Mouse (Mus musculus): ENCODE data around the gene Olfr1043. TPM values are rescaled to one million over a fixed set of nuclear protein-coding genes. Genes with fewer than 3 reads are reported as not detected.

Gene Olfr1043
- polyA plus RNA-seq (2014; fragmentation: Illumina TruSeq; extraction: RNeasy Lipid Tissue Mini Kit (QIAGEN cat#74804); ENCODE audit: low read depth, low replicate concordance) = not detected

GRCm38 (mm10) chr2:86167422-86167821 is at the start of gene Olfr1043:
Olfr1043 (minus strand) TSS chr2:86167522.

GRCm38 (mm10) chr2:86202909-86203308 is 35.6 kb upstream of the Olfr1043 start, which contains the start of gene Olfr1045:
Olfr1045 (minus strand) TSS chr2:86203009.

GRCm38 (mm10) chr2:86185583-86185982 is 18.3 kb upstream of the Olfr1043 start, which contains the start of gene Olfr52:
Olfr52 (minus strand) TSS chr2:86185683.

GRCm38 (mm10) chr2:86177720-86178119 is 10.4 kb upstream of the Olfr1043 start, which contains the start of gene Olfr1044:
Olfr1044 (minus strand) TSS chr2:86177820.

GRCm38 (mm10) chr2:86161738-86162137 is 5.6 kb downstream of the Olfr1043 start, which contains the start of gene Olfr1042:
Olfr1042 (minus strand) TSS chr2:86161838.

GRCm38 (mm10) chr2:86146632-86147031 is 20.7 kb downstream of the Olfr1043 start, which contains the start of gene Olfr1040:
Olfr1040 (minus strand) TSS chr2:86146732.

GRCm38 (mm10) chr2:86135828-86136227 is 31.5 kb downstream of the Olfr1043 start, which contains the start of gene Olfr1039:
Olfr1039 (minus strand) TSS chr2:86135928.

Other genes with a start within 250 kb of the Olfr1043 start
- not detected for gene Olfr1026, start 246.0 kb downstream of the Olfr1043 start, polyA plus RNA-seq (2014; fragmentation: Illumina TruSeq; extraction: RNeasy Lipid Tissue Mini Kit (QIAGEN cat#74804); ENCODE audit: low read depth, low replicate concordance)
- gene Olfr1028, start 217.1 kb downstream of the Olfr1043 start, polyA plus RNA-seq (2014; fragmentation: Illumina TruSeq; extraction: RNeasy Lipid Tissue Mini Kit (QIAGEN cat#74804); ENCODE audit: low read depth, low replicate concordance) = not detected
- gene Olfr1029, start 193.6 kb downstream of the Olfr1043 start, polyA plus RNA-seq (2014; fragmentation: Illumina TruSeq; extraction: RNeasy Lipid Tissue Mini Kit (QIAGEN cat#74804); ENCODE audit: low read depth, low replicate concordance) = not detected
- not detected for gene Olfr1030, start 188.2 kb downstream of the Olfr1043 start, polyA plus RNA-seq (2014; fragmentation: Illumina TruSeq; extraction: RNeasy Lipid Tissue Mini Kit (QIAGEN cat#74804); ENCODE audit: low read depth, low replicate concordance)
- not detected for gene Olfr1031, start 177.2 kb downstream of the Olfr1043 start, polyA plus RNA-seq (2014; fragmentation: Illumina TruSeq; extraction: RNeasy Lipid Tissue Mini Kit (QIAGEN cat#74804); ENCODE audit: low read depth, low replicate concordance)
- gene Olfr1032, start 162.0 kb downstream of the Olfr1043 start, polyA plus RNA-seq (2014; fragmentation: Illumina TruSeq; extraction: RNeasy Lipid Tissue Mini Kit (QIAGEN cat#74804); ENCODE audit: low read depth, low replicate concordance) = not detected
- 4.3 TPM for gene Olfr1033, start 146.9 kb downstream of the Olfr1043 start, polyA plus RNA-seq (2014; fragmentation: Illumina TruSeq; extraction: RNeasy Lipid Tissue Mini Kit (QIAGEN cat#74804); ENCODE audit: low read depth, low replicate concordance)
- 0.69 TPM for gene Olfr1034, start 121.7 kb downstream of the Olfr1043 start, polyA plus RNA-seq (2014; fragmentation: Illumina TruSeq; extraction: RNeasy Lipid Tissue Mini Kit (QIAGEN cat#74804); ENCODE audit: low read depth, low replicate concordance)
- not detected for gene Olfr1036, start 93.5 kb downstream of the Olfr1043 start, polyA plus RNA-seq (2014; fragmentation: Illumina TruSeq; extraction: RNeasy Lipid Tissue Mini Kit (QIAGEN cat#74804); ENCODE audit: low read depth, low replicate concordance)
- gene Olfr1037, start 80.1 kb downstream of the Olfr1043 start, polyA plus RNA-seq (2014; fragmentation: Illumina TruSeq; extraction: RNeasy Lipid Tissue Mini Kit (QIAGEN cat#74804); ENCODE audit: low read depth, low replicate concordance) = not detected
- not detected for gene Olfr1039, start 31.6 kb downstream of the Olfr1043 start, polyA plus RNA-seq (2014; fragmentation: Illumina TruSeq; extraction: RNeasy Lipid Tissue Mini Kit (QIAGEN cat#74804); ENCODE audit: low read depth, low replicate concordance)
- gene Olfr1040, start 20.8 kb downstream of the Olfr1043 start, polyA plus RNA-seq (2014; fragmentation: Illumina TruSeq; extraction: RNeasy Lipid Tissue Mini Kit (QIAGEN cat#74804); ENCODE audit: low read depth, low replicate concordance) = not detected
- gene Olfr1042, start 5.7 kb downstream of the Olfr1043 start, polyA plus RNA-seq (2014; fragmentation: Illumina TruSeq; extraction: RNeasy Lipid Tissue Mini Kit (QIAGEN cat#74804); ENCODE audit: low read depth, low replicate concordance) = not detected
- not detected for gene Olfr1044, start 10.3 kb upstream of the Olfr1043 start, polyA plus RNA-seq (2014; fragmentation: Illumina TruSeq; extraction: RNeasy Lipid Tissue Mini Kit (QIAGEN cat#74804); ENCODE audit: low read depth, low replicate concordance)
- gene Olfr52, start 18.2 kb upstream of the Olfr1043 start, polyA plus RNA-seq (2014; fragmentation: Illumina TruSeq; extraction: RNeasy Lipid Tissue Mini Kit (QIAGEN cat#74804); ENCODE audit: low read depth, low replicate concordance) = not detected
- not detected for gene Olfr1045, start 35.5 kb upstream of the Olfr1043 start, polyA plus RNA-seq (2014; fragmentation: Illumina TruSeq; extraction: RNeasy Lipid Tissue Mini Kit (QIAGEN cat#74804); ENCODE audit: low read depth, low replicate concordance)
- not detected for gene Olfr1046, start 51.8 kb upstream of the Olfr1043 start, polyA plus RNA-seq (2014; fragmentation: Illumina TruSeq; extraction: RNeasy Lipid Tissue Mini Kit (QIAGEN cat#74804); ENCODE audit: low read depth, low replicate concordance)
- gene Olfr1047, start 63.9 kb upstream of the Olfr1043 start, polyA plus RNA-seq (2014; fragmentation: Illumina TruSeq; extraction: RNeasy Lipid Tissue Mini Kit (QIAGEN cat#74804); ENCODE audit: low read depth, low replicate concordance) = not detected
- gene Olfr1048, start 72.8 kb upstream of the Olfr1043 start, polyA plus RNA-seq (2014; fragmentation: Illumina TruSeq; extraction: RNeasy Lipid Tissue Mini Kit (QIAGEN cat#74804); ENCODE audit: low read depth, low replicate concordance) = not detected
- not detected for gene Olfr1049, start 90.8 kb upstream of the Olfr1043 start, polyA plus RNA-seq (2014; fragmentation: Illumina TruSeq; extraction: RNeasy Lipid Tissue Mini Kit (QIAGEN cat#74804); ENCODE audit: low read depth, low replicate concordance)
- gene Olfr1051, start 111.6 kb upstream of the Olfr1043 start, polyA plus RNA-seq (2014; fragmentation: Illumina TruSeq; extraction: RNeasy Lipid Tissue Mini Kit (QIAGEN cat#74804); ENCODE audit: low read depth, low replicate concordance) = not detected
- gene Olfr1052, start 124.9 kb upstream of the Olfr1043 start, polyA plus RNA-seq (2014; fragmentation: Illumina TruSeq; extraction: RNeasy Lipid Tissue Mini Kit (QIAGEN cat#74804); ENCODE audit: low read depth, low replicate concordance) = not detected
- gene Olfr1053, start 147.8 kb upstream of the Olfr1043 start, polyA plus RNA-seq (2014; fragmentation: Illumina TruSeq; extraction: RNeasy Lipid Tissue Mini Kit (QIAGEN cat#74804); ENCODE audit: low read depth, low replicate concordance) = not detected
- not detected for gene Olfr1054, start 167.9 kb upstream of the Olfr1043 start, polyA plus RNA-seq (2014; fragmentation: Illumina TruSeq; extraction: RNeasy Lipid Tissue Mini Kit (QIAGEN cat#74804); ENCODE audit: low read depth, low replicate concordance)
- not detected for gene Olfr1055, start 182.8 kb upstream of the Olfr1043 start, polyA plus RNA-seq (2014; fragmentation: Illumina TruSeq; extraction: RNeasy Lipid Tissue Mini Kit (QIAGEN cat#74804); ENCODE audit: low read depth, low replicate concordance)
- gene Olfr1056, start 194.9 kb upstream of the Olfr1043 start, polyA plus RNA-seq (2014; fragmentation: Illumina TruSeq; extraction: RNeasy Lipid Tissue Mini Kit (QIAGEN cat#74804); ENCODE audit: low read depth, low replicate concordance) = not detected
- not detected for gene Olfr1057, start 210.9 kb upstream of the Olfr1043 start, polyA plus RNA-seq (2014; fragmentation: Illumina TruSeq; extraction: RNeasy Lipid Tissue Mini Kit (QIAGEN cat#74804); ENCODE audit: low read depth, low replicate concordance)
- not detected for gene Olfr1058, start 221.0 kb upstream of the Olfr1043 start, polyA plus RNA-seq (2014; fragmentation: Illumina TruSeq; extraction: RNeasy Lipid Tissue Mini Kit (QIAGEN cat#74804); ENCODE audit: low read depth, low replicate concordance)
- not detected for gene Olfr1061, start 246.5 kb upstream of the Olfr1043 start, polyA plus RNA-seq (2014; fragmentation: Illumina TruSeq; extraction: RNeasy Lipid Tissue Mini Kit (QIAGEN cat#74804); ENCODE audit: low read depth, low replicate concordance)

Data from kidney, adult 10 weeks (tissue).